Mouse (Mus musculus) cerebellum, postnatal 10 days (tissue): ENCODE results near the gene Cct4.

Experiments used
- DNase-seq, 2 experiments: peaks; one replicate each; pipeline ENCODE4 v3.0.0; 2021; ENCODE audit warnings: mixed read lengths in 2 of 2

Cct4 gene

DNA sequence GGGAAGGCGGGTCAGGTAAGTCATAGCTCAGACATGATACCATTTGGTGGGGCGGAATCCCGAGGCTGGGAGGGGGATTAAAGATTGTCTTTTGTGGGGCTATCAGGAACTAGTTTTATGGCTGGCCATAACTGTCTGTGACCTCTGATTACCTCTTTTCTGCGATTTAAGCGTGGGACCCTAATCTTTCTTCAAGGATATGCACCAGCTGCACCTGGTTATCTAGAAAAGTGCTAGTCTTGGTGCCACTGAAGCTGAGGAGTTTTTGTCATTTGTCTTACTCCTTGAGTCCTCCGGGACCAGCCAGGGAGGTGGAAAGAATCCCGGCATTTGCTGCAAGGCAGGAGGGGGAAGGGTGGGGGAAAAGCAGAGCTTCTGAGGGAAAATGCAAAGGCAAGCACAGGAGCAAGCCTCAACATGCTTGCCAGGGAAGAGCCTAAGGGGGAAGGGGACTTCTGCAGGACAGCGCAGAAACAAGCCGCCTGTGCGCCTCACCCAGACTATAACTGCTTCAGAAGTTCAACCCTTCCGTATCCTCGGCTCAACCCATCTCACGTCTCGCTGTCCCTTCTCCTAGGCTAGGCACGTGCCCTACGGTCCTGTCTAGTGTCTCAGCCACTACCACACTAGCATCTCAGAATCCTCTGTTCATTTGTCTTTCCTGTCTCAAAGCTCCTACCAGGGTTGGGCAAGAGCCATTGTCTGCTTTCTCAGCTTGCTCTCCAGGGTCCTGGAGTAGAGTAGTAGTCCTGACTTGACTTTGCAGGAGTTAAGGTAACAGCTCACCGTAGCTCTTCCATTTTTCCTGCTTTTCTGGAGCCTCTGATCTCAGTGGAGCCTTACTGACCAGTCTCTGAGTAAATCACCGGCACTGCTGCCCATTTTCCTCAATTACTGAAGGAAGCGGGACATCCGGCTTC is 57.6 kb downstream of the Cct4 start:
- no peak for DNase-seq

DNA sequence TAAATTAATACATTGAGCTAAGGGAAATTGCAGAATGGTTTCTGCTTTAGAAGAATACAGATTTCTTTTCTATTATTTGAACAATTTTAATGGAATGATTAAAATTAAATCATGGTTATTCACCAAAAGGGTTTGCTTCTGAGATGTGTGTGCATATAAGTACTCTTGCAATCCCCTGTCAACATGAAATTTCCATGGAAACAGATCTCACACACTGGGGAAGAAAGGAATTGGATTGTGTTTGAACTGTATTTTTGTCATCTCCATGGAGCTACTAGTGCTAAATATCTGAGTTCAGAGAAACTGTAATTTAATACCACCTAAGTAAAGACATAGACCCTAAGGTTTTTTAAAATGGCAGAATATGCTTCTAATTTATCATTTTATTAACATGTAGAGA is 59.3 kb downstream of the Cct4 start:
- no peak for DNase-seq

DNA sequence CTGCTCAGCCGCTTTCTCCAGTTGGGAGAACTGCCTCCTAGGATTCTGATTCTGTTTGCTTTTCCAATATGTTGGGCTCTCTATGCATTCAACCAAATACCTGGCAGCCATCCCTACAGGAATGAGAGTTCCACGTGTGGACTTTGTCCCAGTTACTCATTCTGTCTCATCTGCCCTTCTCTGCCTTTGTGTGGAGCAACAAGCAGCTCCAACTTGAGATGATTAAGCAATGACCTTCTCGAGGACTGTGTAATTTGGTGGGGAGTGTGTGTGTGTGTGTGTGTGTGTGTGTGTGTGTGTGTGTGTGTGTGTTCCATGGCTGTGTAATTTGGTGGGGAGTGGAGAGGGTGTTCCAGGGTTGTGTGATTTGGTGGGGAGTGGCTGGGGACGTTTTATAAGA is 62.0 kb downstream of the Cct4 start:
- no peak for DNase-seq
